Mouse (Mus musculus): ENCODE results near the gene Foxn1. TPM values are rescaled to one million over a fixed set of nuclear protein-coding genes. Genes with fewer than 3 reads are reported as not detected.

Foxn1 gene
- polyA plus RNA-seq, 1 experiment from 2014 or later = not detected

DNA sequence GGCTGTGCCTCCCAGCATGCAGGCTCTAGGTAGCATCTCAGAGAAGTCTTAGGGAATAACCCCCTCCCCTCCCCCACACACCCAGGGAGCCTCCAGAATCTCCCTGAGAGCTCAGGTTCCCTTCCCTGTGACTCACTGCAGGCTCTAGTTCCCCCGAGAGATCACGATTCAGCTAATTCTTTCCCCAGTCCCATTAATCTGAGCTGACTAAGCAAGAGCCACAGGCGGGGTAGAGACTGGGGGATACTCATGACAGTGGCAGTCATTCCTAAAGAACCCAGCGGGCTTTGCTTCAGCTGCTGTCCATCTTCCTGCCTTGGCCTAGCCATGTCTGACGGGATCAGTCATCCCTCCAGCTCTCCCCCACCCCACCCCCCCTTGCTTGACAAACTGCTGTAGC is 3.7 kb downstream of the Foxn1 start:
- 27% methylated on average over 5 of the region's 5 CpGs for WGBS
- no peak overlapping the region for H3K27ac ChIP-seq (ENCODE audit: low read length)
- H3K4me1 ChIP-seq (ENCODE audit: control insufficient read depth, insufficient read depth, low read length) = no peaks in the 10 kb centered on the region
- H3K4me2 ChIP-seq (ENCODE audit: low read length) = no peak overlapping the region
- ATAC-seq = no peak
- H3K9me3 ChIP-seq (replicated peaks; ENCODE audit: control insufficient read depth, low read length, poor library complexity, severe bottlenecking) = no peaks in the 10 kb centered on the region
- no peaks in the 10 kb centered on the region for H3K36me3 ChIP-seq (ENCODE audit: control insufficient read depth, insufficient read depth, low read length)
- no peak overlapping the region for H3K9ac ChIP-seq (ENCODE audit: low read depth, low read length)
- H3K27me3 ChIP-seq (ENCODE audit: control insufficient read depth, insufficient read depth, low read depth, low read length) = no peaks in the 10 kb centered on the region
- H3K4me3 ChIP-seq (ENCODE audit: low read depth, low read length) = no peak overlapping the region

- Histone ChIP-seq H3K9me3 (replicated peaks; ENCODE audit: control insufficient read depth, low read length, poor library complexity, severe bottlenecking) (no peaks in the 10 kb centered on the region), H3K9ac (ENCODE audit: low read depth, low read length) (no peak overlapping the region), H3K4me2 (ENCODE audit: low read length) (no peak overlapping the region), H3K36me3 (ENCODE audit: control insufficient read depth, insufficient read depth, low read length) (no peaks in the 10 kb centered on the region), H3K27me3 (ENCODE audit: control insufficient read depth, insufficient read depth, low read depth, low read length) (no peaks in the 10 kb centered on the region), H3K27ac (ENCODE audit: low read length) (no peak overlapping the region), H3K4me3 (ENCODE audit: low read depth, low read length) (no peak overlapping the region), H3K4me1 (ENCODE audit: control insufficient read depth, insufficient read depth, low read length) (no peaks in the 10 kb centered on the region)
- ATAC-seq = no peak
- 88% methylated on average over 7 of the region's 7 CpGs for WGBS
Observed at GRCm38 (mm10) chr11:78382286-78382685, 4.1 kb downstream of the Foxn1 start.

DNA sequence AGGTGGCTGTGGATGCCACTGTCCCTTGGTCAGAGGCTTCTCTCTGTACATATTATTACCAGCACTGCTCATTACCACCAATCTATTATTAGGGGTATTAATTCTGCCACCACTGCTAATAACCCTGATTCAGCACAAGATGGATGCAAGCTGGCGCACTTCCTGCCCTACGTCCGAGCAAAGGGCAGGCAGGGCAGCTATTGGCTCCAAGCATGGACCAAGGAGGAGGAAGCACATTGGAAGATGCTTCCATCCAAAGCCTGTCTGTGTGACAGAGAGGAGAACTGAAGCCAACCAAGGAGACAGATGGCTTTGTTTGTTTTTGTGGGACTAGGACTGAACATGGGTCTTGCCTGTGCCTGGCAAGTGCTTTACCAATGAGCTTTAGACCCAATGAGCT is 5.4 kb downstream of the Foxn1 start:
- ATAC-seq = no peak
- 94% methylated on average over 3 of the region's 3 CpGs for WGBS
- H3K27ac ChIP-seq (ENCODE audit: low read length) = no peak overlapping the region

DNA sequence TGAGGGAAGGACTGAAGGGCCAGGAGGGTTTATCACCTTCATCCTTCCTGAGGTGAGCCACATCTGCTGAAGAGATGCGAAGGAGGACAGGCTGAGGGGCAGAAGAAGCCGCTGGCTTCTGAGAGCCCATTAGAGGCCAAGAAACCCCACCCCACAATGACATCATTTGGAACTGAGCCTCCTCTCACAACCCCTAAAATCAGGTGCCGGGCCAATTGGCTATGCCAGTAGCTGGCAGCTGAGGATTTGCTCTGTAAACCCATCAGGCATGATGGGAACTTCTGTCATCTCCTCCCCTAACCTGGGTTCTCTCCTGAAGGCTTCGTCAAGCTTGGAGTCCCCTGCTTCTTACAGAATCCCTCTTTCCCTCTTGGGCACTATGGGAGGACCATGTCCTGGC is 6.0 kb downstream of the Foxn1 start:
- 84% methylated on average over 4 of the region's 4 CpGs for WGBS
- no peak overlapping the region for H3K27ac ChIP-seq (ENCODE audit: low read length)
- no peak overlapping the region for H3K4me3 ChIP-seq (ENCODE audit: low read depth, low read length)
- H3K27me3 ChIP-seq (ENCODE audit: control insufficient read depth, insufficient read depth, low read depth, low read length) = no peaks in the 10 kb centered on the region
- no peaks in the 10 kb centered on the region for H3K4me1 ChIP-seq (ENCODE audit: control insufficient read depth, insufficient read depth, low read length)
- no peak overlapping the region for H3K9ac ChIP-seq (ENCODE audit: low read depth, low read length)
- no peak for ATAC-seq
- no peaks in the 10 kb centered on the region for H3K9me3 ChIP-seq (replicated peaks; ENCODE audit: control insufficient read depth, low read length, poor library complexity, severe bottlenecking)
- no peak overlapping the region for H3K4me2 ChIP-seq (ENCODE audit: low read length)
- no peaks in the 10 kb centered on the region for H3K36me3 ChIP-seq (ENCODE audit: control insufficient read depth, insufficient read depth, low read length)

More for the DNA sequence above, 5.4 kb downstream of the Foxn1 start:
- H3K9ac ChIP-seq (ENCODE audit: low read depth, low read length) = no peak overlapping the region
- H3K4me1 ChIP-seq (ENCODE audit: control insufficient read depth, insufficient read depth, low read length) = no peaks in the 10 kb centered on the region
- no peak overlapping the region for H3K4me2 ChIP-seq (ENCODE audit: low read length)
- H3K4me3 ChIP-seq (ENCODE audit: low read depth, low read length) = no peak overlapping the region
- H3K27me3 ChIP-seq (ENCODE audit: control insufficient read depth, insufficient read depth, low read depth, low read length) = no peaks in the 10 kb centered on the region
- H3K36me3 ChIP-seq (ENCODE audit: control insufficient read depth, insufficient read depth, low read length) = no peaks in the 10 kb centered on the region
- H3K9me3 ChIP-seq (replicated peaks; ENCODE audit: control insufficient read depth, low read length, poor library complexity, severe bottlenecking) = no peaks in the 10 kb centered on the region

DNA sequence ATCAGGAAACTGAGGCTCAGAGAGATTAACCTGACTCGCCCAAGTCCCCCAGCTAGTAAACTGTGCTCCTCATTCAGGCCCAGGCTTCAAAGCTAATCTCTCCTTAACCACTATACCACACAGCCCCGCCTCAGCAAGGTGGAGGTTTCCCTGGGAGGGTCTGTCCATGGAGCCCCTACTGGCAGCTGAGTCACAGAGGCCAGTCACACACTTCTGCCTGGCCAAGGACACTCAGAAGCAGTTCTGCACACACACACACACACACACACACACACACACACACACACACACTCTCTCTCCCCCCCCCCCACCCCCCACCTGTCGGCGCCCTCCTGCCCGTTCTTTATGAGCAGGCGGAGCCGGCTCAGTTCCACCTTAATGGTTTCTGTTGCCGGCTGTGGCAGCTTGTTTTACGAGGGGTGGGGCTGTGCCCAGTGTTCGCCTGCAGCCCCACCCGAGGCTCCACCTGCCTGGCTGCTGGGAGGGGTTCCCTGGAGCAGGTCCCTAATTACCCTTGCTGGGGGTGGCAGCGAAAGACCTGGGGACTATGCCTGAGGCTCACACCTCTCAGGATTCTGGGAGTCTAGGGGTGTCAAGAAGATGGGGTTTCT is 8.7 kb downstream of the Foxn1 start:
- Histone ChIP-seq H3K4me3 (ENCODE audit: low read depth, low read length) (no peak overlapping the region), H3K9ac (ENCODE audit: low read depth, low read length) (no peak overlapping the region), H3K9me3 (replicated peaks; ENCODE audit: control insufficient read depth, low read length, poor library complexity, severe bottlenecking) (no peaks in the 10 kb centered on the region), H3K4me1 (ENCODE audit: control insufficient read depth, insufficient read depth, low read length) (no peaks in the 10 kb centered on the region), H3K4me2 (ENCODE audit: low read length) (no peak overlapping the region), H3K27ac (ENCODE audit: low read length) (no peak overlapping the region), H3K27me3 (ENCODE audit: control insufficient read depth, insufficient read depth, low read depth, low read length) (no peaks in the 10 kb centered on the region), H3K36me3 (ENCODE audit: control insufficient read depth, insufficient read depth, low read length) (no peaks in the 10 kb centered on the region)
- no peak for ATAC-seq
- 43% methylated on average over 8 of the region's 12 CpGs for WGBS

- H3K27ac ChIP-seq (ENCODE audit: low read length) = no peak overlapping the region
- H3K4me3 ChIP-seq (ENCODE audit: low read depth, low read length) = no peak overlapping the region
- H3K4me2 ChIP-seq (ENCODE audit: low read length) = no peak overlapping the region
- H3K9ac ChIP-seq (ENCODE audit: low read depth, low read length) = no peak overlapping the region
- ATAC-seq = no peak
- H3K27me3 ChIP-seq (ENCODE audit: control insufficient read depth, insufficient read depth, low read depth, low read length) = no peaks in the 10 kb centered on the region
- 85% methylated on average over 8 of the region's 8 CpGs for WGBS
- no peaks in the 10 kb centered on the region for H3K36me3 ChIP-seq (ENCODE audit: control insufficient read depth, insufficient read depth, low read length)
- no peaks in the 10 kb centered on the region for H3K4me1 ChIP-seq (ENCODE audit: control insufficient read depth, insufficient read depth, low read length)
- no peaks in the 10 kb centered on the region for H3K9me3 ChIP-seq (replicated peaks; ENCODE audit: control insufficient read depth, low read length, poor library complexity, severe bottlenecking)
Observed at GRCm38 (mm10) chr11:78374147-78374546, 12.2 kb downstream of the Foxn1 start.

DNA sequence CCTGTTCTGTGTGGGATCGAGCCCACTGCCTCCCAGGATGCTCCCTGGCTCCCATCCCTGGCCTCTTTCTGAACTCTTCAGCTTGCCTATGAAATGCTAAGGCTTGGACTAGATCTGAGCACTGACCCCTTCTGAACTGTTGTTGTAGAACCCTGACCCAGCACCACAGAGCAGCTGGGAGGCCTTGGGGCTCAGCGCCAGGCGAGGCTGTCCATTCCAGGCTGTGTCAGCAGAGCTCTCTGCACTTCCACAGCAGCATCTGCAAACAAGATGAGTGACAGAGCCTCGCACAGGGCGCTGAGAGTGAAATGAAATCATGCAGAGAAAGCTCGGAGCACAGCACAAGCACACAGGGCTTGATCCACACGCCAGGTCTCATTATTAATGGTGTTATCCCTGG is 13.7 kb downstream of the Foxn1 start:
- Histone ChIP-seq H3K36me3 (ENCODE audit: control insufficient read depth, insufficient read depth, low read length) (no peaks in the 10 kb centered on the region), H3K4me1 (ENCODE audit: control insufficient read depth, insufficient read depth, low read length) (no peaks in the 10 kb centered on the region), H3K9me3 (replicated peaks; ENCODE audit: control insufficient read depth, low read length, poor library complexity, severe bottlenecking) (no peaks in the 10 kb centered on the region), H3K4me3 (ENCODE audit: low read depth, low read length) (no peak overlapping the region), H3K9ac (ENCODE audit: low read depth, low read length) (no peak overlapping the region), H3K27me3 (ENCODE audit: control insufficient read depth, insufficient read depth, low read depth, low read length) (no peaks in the 10 kb centered on the region), H3K4me2 (ENCODE audit: low read length) (no peak overlapping the region), H3K27ac (ENCODE audit: low read length) (no peak overlapping the region)
- 48% methylated on average over 7 of the region's 7 CpGs for WGBS
- ATAC-seq = no peak

GRCm38 (mm10) chr11:78372166-78372565 is 14.2 kb downstream of the Foxn1 start:
- Histone ChIP-seq H3K9me3 (replicated peaks; ENCODE audit: control insufficient read depth, low read length, poor library complexity, severe bottlenecking) (no peaks in the 10 kb centered on the region), H3K9ac (ENCODE audit: low read depth, low read length) (no peak overlapping the region), H3K4me1 (ENCODE audit: control insufficient read depth, insufficient read depth, low read length) (no peaks in the 10 kb centered on the region), H3K4me2 (ENCODE audit: low read length) (no peak overlapping the region), H3K4me3 (ENCODE audit: low read depth, low read length) (no peak overlapping the region), H3K27me3 (ENCODE audit: control insufficient read depth, insufficient read depth, low read depth, low read length) (no peaks in the 10 kb centered on the region), H3K27ac (ENCODE audit: low read length) (no peak overlapping the region), H3K36me3 (ENCODE audit: control insufficient read depth, insufficient read depth, low read length) (no peaks in the 10 kb centered on the region)
- ATAC-seq = no peak
- 88% methylated on average over 3 of the region's 3 CpGs for WGBS

- H3K4me3 ChIP-seq (ENCODE audit: low read depth, low read length) = no peak overlapping the region
- ATAC-seq = no peak
- H3K9me3 ChIP-seq (replicated peaks; ENCODE audit: control insufficient read depth, low read length, poor library complexity, severe bottlenecking) = no peaks in the 10 kb centered on the region
- H3K36me3 ChIP-seq (ENCODE audit: control insufficient read depth, insufficient read depth, low read length) = no peaks in the 10 kb centered on the region
- WGBS = 94% methylated on average over 11 of the region's 11 CpGs
- H3K27me3 ChIP-seq (ENCODE audit: control insufficient read depth, insufficient read depth, low read depth, low read length) = no peaks in the 10 kb centered on the region
- H3K4me1 ChIP-seq (ENCODE audit: control insufficient read depth, insufficient read depth, low read length) = no peaks in the 10 kb centered on the region
- H3K27ac ChIP-seq (ENCODE audit: low read length) = no peak overlapping the region
- no peak overlapping the region for H3K4me2 ChIP-seq (ENCODE audit: low read length)
- H3K9ac ChIP-seq (ENCODE audit: low read depth, low read length) = no peak overlapping the region
Observed at GRCm38 (mm10) chr11:78371711-78372110, 14.6 kb downstream of the Foxn1 start.

All from midbrain, embryonic 16.5 days (tissue).